Mouse (Mus musculus): ENCODE measurements around the gene Dusp22. TPM values are rescaled to one million over a fixed set of nuclear protein-coding genes. Genes with fewer than 3 reads are reported as not detected.

Gene Dusp22
- polyA plus RNA-seq, 1 experiment, result 10.3 TPM

- no peaks in the 10 kb centered on the region for H3K27me3 ChIP-seq (ENCODE audit: control insufficient read depth, insufficient read depth, low read length)
- H3K4me3 ChIP-seq (ENCODE audit: extremely low read depth, insufficient read depth, insufficient read length), result no peak overlapping the region
- WGBS, result 80% methylated on average over 4 of the region's 4 CpGs
- TF ChIP-seq POLR2A (IDR thresholded peaks at IDR 0.05; ENCODE audit: low read depth, low read length) (no peak), CTCF (IDR thresholded peaks at IDR 0.05; ENCODE audit: extremely low read depth, insufficient read depth, insufficient read length, insufficient replicate concordance) (no peak)
- no peak overlapping the region for H3K27ac ChIP-seq (ENCODE audit: insufficient read depth, low read length)
- H3K36me3 ChIP-seq (ENCODE audit: control insufficient read depth, insufficient read depth, low read length), result peaks cover 39% of the 10 kb centered on the region
- no peak for DNase-seq (ENCODE audit: low read depth in 1 of 2, low spot score in 2 of 2)
- peaks cover 17% of the 10 kb centered on the region for H3K4me1 ChIP-seq (ENCODE audit: control insufficient read depth, insufficient read depth, insufficient read length)
Measured at GRCm38 (mm10) chr13:30752581-30753187, 92.9 kb downstream of the Dusp22 start.

- TF ChIP-seq CTCF (IDR thresholded peaks at IDR 0.05; ENCODE audit: extremely low read depth, insufficient read depth, insufficient read length, insufficient replicate concordance) (no peak), POLR2A (IDR thresholded peaks at IDR 0.05; ENCODE audit: low read depth, low read length) (no peak)
- no peak for DNase-seq (ENCODE audit: low read depth in 1 of 2, low spot score in 2 of 2)
- Histone ChIP-seq H3K4me3 (ENCODE audit: extremely low read depth, insufficient read depth, insufficient read length) (no peak overlapping the region), H3K27me3 (ENCODE audit: control insufficient read depth, insufficient read depth, low read length) (no peaks in the 10 kb centered on the region), H3K27ac (ENCODE audit: insufficient read depth, low read length) (no peak overlapping the region), H3K36me3 (ENCODE audit: control insufficient read depth, insufficient read depth, low read length) (peaks cover 40% of the 10 kb centered on the region), H3K4me1 (ENCODE audit: control insufficient read depth, insufficient read depth, insufficient read length) (peaks cover 17% of the 10 kb centered on the region)
- 86% methylated on average over 3 of the region's 3 CpGs for WGBS
Measured at GRCm38 (mm10) chr13:30753441-30753840, 93.6 kb downstream of the Dusp22 start.

DNA sequence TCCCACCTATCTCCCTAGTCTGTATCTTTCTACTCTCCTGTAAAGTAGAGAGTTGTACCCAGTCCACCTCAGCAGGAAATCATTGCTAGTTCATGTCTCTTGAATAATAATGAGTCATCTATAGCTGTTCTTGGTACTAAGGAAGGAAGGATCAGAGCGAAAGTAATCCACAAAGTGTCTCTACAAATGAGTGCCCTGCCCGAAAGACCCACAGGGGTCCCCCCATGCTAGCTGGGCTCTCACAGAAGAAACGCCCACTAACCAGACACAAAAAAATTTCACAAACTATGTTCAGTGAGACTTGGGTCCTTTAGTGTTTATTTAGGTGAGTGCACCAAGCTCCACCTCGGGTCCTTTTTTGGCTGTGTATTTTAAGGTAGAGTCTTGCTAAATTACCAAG lies 94.3 kb downstream of the Dusp22 start:
- Histone ChIP-seq H3K4me1 (ENCODE audit: control insufficient read depth, insufficient read depth, insufficient read length) (peaks cover 17% of the 10 kb centered on the region), H3K4me3 (ENCODE audit: extremely low read depth, insufficient read depth, insufficient read length) (no peak overlapping the region), H3K27ac (ENCODE audit: insufficient read depth, low read length) (no peak overlapping the region), H3K36me3 (ENCODE audit: control insufficient read depth, insufficient read depth, low read length) (peaks cover 42% of the 10 kb centered on the region), H3K27me3 (ENCODE audit: control insufficient read depth, insufficient read depth, low read length) (no peaks in the 10 kb centered on the region)
- 82% methylated on average over 4 of the region's 4 CpGs for WGBS
- no peak for DNase-seq (ENCODE audit: low read depth in 1 of 2, low spot score in 2 of 2)
- no peak for TF ChIP-seq POLR2A (IDR thresholded peaks at IDR 0.05; ENCODE audit: low read depth, low read length)
- TF ChIP-seq CTCF (IDR thresholded peaks at IDR 0.05; ENCODE audit: extremely low read depth, insufficient read depth, insufficient read length, insufficient replicate concordance), result no peak

DNA sequence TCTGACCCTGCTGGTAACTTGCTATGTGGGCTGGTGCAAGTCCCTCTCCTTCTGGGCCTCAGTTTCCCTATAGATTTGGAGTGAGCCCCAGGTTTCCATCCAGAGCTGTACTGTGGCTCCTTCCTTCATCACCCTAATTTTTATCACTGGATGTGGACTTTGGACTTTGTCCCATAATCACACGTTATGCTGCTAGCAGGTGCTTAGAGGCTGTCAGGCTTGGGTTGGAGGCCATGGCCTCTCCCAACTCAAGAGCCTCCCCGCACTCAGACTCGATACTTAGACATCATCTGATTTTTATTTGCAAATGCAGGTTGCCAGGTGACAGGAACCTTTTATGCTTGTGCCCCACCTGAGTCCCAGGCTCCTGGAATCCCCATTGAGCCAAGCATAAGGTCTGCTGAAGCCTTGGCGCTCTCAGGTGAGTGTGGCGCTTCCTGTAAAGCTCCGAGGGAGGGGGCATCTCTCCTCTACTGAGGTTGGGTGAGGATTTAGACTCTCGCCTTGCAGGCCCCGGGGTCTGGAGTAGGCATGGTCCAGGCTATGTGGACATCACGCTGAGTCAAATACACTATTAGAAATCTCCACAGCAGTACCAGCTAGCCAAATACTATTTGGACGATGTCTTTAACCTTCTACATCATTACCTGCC lies 95.2 kb downstream of the Dusp22 start:
- H3K27me3 ChIP-seq (ENCODE audit: control insufficient read depth, insufficient read depth, low read length), result no peaks in the 10 kb centered on the region
- H3K36me3 ChIP-seq (ENCODE audit: control insufficient read depth, insufficient read depth, low read length), result peaks cover 47% of the 10 kb centered on the region
- H3K4me1 ChIP-seq (ENCODE audit: control insufficient read depth, insufficient read depth, insufficient read length), result peaks cover 20% of the 10 kb centered on the region
- H3K27ac ChIP-seq (ENCODE audit: insufficient read depth, low read length), result no peak overlapping the region
- TF ChIP-seq CTCF (IDR thresholded peaks at IDR 0.05; ENCODE audit: extremely low read depth, insufficient read depth, insufficient read length, insufficient replicate concordance), result no peak
- no peak for DNase-seq (ENCODE audit: low read depth in 1 of 2, low spot score in 2 of 2)
- H3K4me3 ChIP-seq (ENCODE audit: extremely low read depth, insufficient read depth, insufficient read length), result no peak overlapping the region
- 88% methylated on average over 10 of the region's 10 CpGs for WGBS

- Histone ChIP-seq H3K27me3 (ENCODE audit: control insufficient read depth, insufficient read depth, low read length) (no peaks in the 10 kb centered on the region), H3K4me3 (ENCODE audit: extremely low read depth, insufficient read depth, insufficient read length) (no peak overlapping the region), H3K4me1 (ENCODE audit: control insufficient read depth, insufficient read depth, insufficient read length) (peaks cover 26% of the 10 kb centered on the region), H3K36me3 (ENCODE audit: control insufficient read depth, insufficient read depth, low read length) (peaks cover 48% of the 10 kb centered on the region), H3K27ac (ENCODE audit: insufficient read depth, low read length) (no peak overlapping the region)
- no peak for TF ChIP-seq POLR2A (IDR thresholded peaks at IDR 0.05; ENCODE audit: low read depth, low read length)
- TF ChIP-seq CTCF (IDR thresholded peaks at IDR 0.05; ENCODE audit: extremely low read depth, insufficient read depth, insufficient read length, insufficient replicate concordance), result no peak
- WGBS, result 49% methylated on average over 3 of the region's 3 CpGs
- no peak for DNase-seq (ENCODE audit: low read depth in 1 of 2, low spot score in 2 of 2)
Measured at GRCm38 (mm10) chr13:30755577-30755976, 95.8 kb downstream of the Dusp22 start.

DNA sequence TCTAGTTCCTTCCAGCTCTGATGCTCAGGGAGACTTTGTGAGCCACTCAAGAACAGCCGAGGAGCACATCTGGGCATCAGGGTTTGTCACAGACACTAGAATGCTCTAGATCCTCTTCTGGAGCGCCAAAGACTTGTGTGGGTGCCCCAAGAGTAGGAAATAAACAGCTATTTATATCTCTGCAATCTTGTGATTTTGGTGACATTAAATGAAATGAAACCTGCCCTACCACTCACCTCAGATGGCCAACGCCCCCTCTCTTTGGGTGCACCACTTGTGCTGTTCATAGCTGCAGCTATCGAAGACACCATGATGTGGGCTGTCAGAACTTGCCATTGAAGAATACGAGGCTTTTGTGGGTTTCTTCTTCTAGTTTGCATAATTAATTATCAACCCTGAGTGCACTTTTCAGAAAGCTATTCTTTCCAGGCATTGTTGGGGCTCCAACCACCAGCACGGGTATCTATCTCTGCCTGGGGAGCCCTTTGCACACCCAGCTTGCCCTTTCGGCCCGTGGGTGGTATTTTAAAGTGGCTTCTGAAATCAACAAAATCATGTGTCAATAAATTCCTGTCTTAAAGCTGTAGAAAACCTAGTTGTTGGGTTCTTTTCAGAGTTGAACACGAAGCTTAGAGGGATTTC lies 96.3 kb downstream of the Dusp22 start:
- no peak overlapping the region for H3K4me3 ChIP-seq (ENCODE audit: extremely low read depth, insufficient read depth, insufficient read length)
- no peak for TF ChIP-seq CTCF (IDR thresholded peaks at IDR 0.05; ENCODE audit: extremely low read depth, insufficient read depth, insufficient read length, insufficient replicate concordance)
- no peak for TF ChIP-seq POLR2A (IDR thresholded peaks at IDR 0.05; ENCODE audit: low read depth, low read length)
- peaks cover 29% of the 10 kb centered on the region for H3K4me1 ChIP-seq (ENCODE audit: control insufficient read depth, insufficient read depth, insufficient read length)
- H3K36me3 ChIP-seq (ENCODE audit: control insufficient read depth, insufficient read depth, low read length), result peaks cover 48% of the 10 kb centered on the region
- WGBS, result 62% methylated on average over 9 of the region's 9 CpGs
- peak overlapping the region; percentile 18; the same call in 1 of the 2 replicates for H3K27ac ChIP-seq (ENCODE audit: insufficient read depth, low read length)
- no peak for DNase-seq (ENCODE audit: low read depth in 1 of 2, low spot score in 2 of 2)
- no peaks in the 10 kb centered on the region for H3K27me3 ChIP-seq (ENCODE audit: control insufficient read depth, insufficient read depth, low read length)

Measured in spleen, adult 2 months (tissue).